Mouse (Mus musculus) stomach, postnatal 0 days (tissue): ENCODE measurements at regions not wholly inside any gene's neighbourhood (a gene's known extent, or its start where the extent isn't known, plus 50 kb on each side); places are given as distances from the start of the nearest gene placed in this dataset.

Experiments used
- CTCF ChIP-seq: IDR thresholded peaks from 2 replicates; pipeline ENCODE4 v1.5.1; 2016; ENCODE audit warnings: antibody characterized with exemption, low read depth, mild to moderate bottlenecking, moderate library complexity
- EP300 ChIP-seq: optimal IDR thresholded peaks from 2 replicates; pipeline ENCODE3; 2016; ENCODE audit warnings: antibody characterized with exemption

GRCm38 (mm10) chr3:12508685-12509084 is 1971.8 kb upstream of the Slc7a12 start:
- TF ChIP-seq CTCF: no peak
- TF ChIP-seq EP300: no peak
